In the genomic region with DNA sequence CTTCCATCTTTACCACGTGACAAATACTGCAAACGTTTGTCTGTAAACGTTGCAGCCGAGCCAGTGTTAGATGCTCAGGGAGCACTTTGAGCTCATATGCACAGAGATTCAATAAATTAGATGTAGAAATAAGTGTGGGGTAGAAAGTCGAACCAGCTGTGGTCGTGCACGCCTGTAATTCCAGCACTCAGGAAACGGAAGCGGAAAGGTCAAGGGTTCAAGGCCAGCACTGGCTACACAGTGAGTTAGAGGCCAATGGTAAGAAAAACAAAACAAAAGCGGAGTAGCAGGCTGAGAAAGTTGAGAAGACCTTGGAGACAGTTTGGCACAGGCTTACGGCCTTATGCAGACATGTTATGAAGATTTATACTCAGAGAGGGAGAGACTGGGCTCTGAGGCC, we compare ENCODE assay signal across 10 mouse cellular contexts.
DNase-seq lines count a peak whose midpoint lies in the region; ATAC-seq and TF ChIP-seq lines count a peak whose summit lies in the region.
"Had no signal": no experiment of that assay in that cellular context is flagged by ENCODE, and none has a peak within 500 bp of the region (broad histone marks: within the 10 kb centered on the region; RNA-seq: fewer than 3 reads in every experiment).

No protein-coding gene starts in this region.

- no peak overlapping the region for H3K27ac ChIP-seq in liver, adult 2 months (replicated peaks; ENCODE audit: insufficient read depth, low read depth, low read length)
- no peak overlapping the region for H3K27ac ChIP-seq in liver, embryonic 11.5 days (ENCODE audit: low read depth, low read length)
- H3K27ac ChIP-seq in forebrain, embryonic 12.5 days, result no peak overlapping the region
- H3K27ac ChIP-seq in hindbrain, embryonic 12.5 days, result no peak overlapping the region
- no peak overlapping the region for H3K27ac ChIP-seq in hindbrain, embryonic 14.5 days
- H3K27ac ChIP-seq: macrophage had no signal

- ATAC-seq in liver, embryonic 11.5 days (replicated peaks; ENCODE audit: low FRiP score), result no peak; the same call in 1 of the 2 replicates
- ATAC-seq in forebrain, embryonic 12.5 days (ENCODE audit: low FRiP score), result no peak
- no peak for ATAC-seq in hindbrain, embryonic 12.5 days (ENCODE audit: low FRiP score)
- no peak for ATAC-seq in hindbrain, embryonic 14.5 days (ENCODE audit: low FRiP score)

- H3K79me2 ChIP-seq in liver, adult 2 months (ENCODE audit: control insufficient read depth, insufficient read depth, low read length), result no peaks in the 10 kb centered on the region

- TF ChIP-seq POLR2A in liver, adult 2 months (IDR thresholded peaks at IDR 0.05; ENCODE audit: extremely low read depth, insufficient read depth, low read length), result no peak

- H3K4me1 ChIP-seq in liver, adult 2 months (ENCODE audit: control insufficient read depth, insufficient read depth, low read length), result no peaks in the 10 kb centered on the region
- no peaks in the 10 kb centered on the region; the same call in 1 of the 2 replicates for H3K4me1 ChIP-seq in liver, embryonic 11.5 days (replicated peaks; ENCODE audit: control insufficient read depth, insufficient read depth, low read length)
- H3K4me1 ChIP-seq in forebrain, embryonic 12.5 days, result no peaks in the 10 kb centered on the region
- no peaks in the 10 kb centered on the region for H3K4me1 ChIP-seq in hindbrain, embryonic 12.5 days
- no peaks in the 10 kb centered on the region for H3K4me1 ChIP-seq in hindbrain, embryonic 14.5 days (replicated peaks; ENCODE audit: control insufficient read depth, insufficient read depth, low read length)

- no peaks in the 10 kb centered on the region for H3K9me3 ChIP-seq in liver, embryonic 11.5 days (ENCODE audit: control insufficient read depth, low read length)
- no peaks in the 10 kb centered on the region for H3K9me3 ChIP-seq in forebrain, embryonic 12.5 days
- H3K9me3 ChIP-seq in hindbrain, embryonic 12.5 days (replicated peaks), result no peaks in the 10 kb centered on the region
- no peaks in the 10 kb centered on the region for H3K9me3 ChIP-seq in hindbrain, embryonic 14.5 days (ENCODE audit: control insufficient read depth, low read length)

- peak; percentile 17 for DNase-seq in liver, adult 2 months (ENCODE audit: extremely low read depth, low read depth, low spot score)
- no peak for DNase-seq in liver, embryonic 11.5 days (ENCODE audit: low spot score)
- DNase-seq in embryo, embryonic 11.5 days (ENCODE audit: low read depth, low spot score), result peak; percentile 34
- peak; percentile 82 for DNase-seq in kidney, postnatal 14 days
- DNase-seq in ovary, postnatal 36 days (ENCODE audit: low spot score), result peak; percentile 47
- no peak for DNase-seq in hindbrain, embryonic 14.5 days (ENCODE audit: low spot score)

- H3K9ac ChIP-seq in liver, adult 2 months (ENCODE audit: low read depth, low read length), result no peak overlapping the region
- H3K9ac ChIP-seq in liver, embryonic 11.5 days (ENCODE audit: low read depth, low read length), result no peak overlapping the region
- H3K9ac ChIP-seq in forebrain, embryonic 12.5 days, result no peak overlapping the region
- H3K9ac ChIP-seq in hindbrain, embryonic 12.5 days, result no peak overlapping the region
- no peak overlapping the region for H3K9ac ChIP-seq in hindbrain, embryonic 14.5 days

- no peak for TF ChIP-seq CTCF in liver, adult 2 months (IDR thresholded peaks at IDR 0.05; ENCODE audit: low read depth, low read length)

- no peaks in the 10 kb centered on the region for H3K27me3 ChIP-seq in liver, adult 2 months (ENCODE audit: control insufficient read depth, insufficient read depth, low read length)
- H3K27me3 ChIP-seq in liver, embryonic 11.5 days (replicated peaks; ENCODE audit: control insufficient read depth, insufficient read depth, low read length), result no peaks in the 10 kb centered on the region
- H3K27me3 ChIP-seq in forebrain, embryonic 12.5 days, result no peaks in the 10 kb centered on the region
- no peaks in the 10 kb centered on the region for H3K27me3 ChIP-seq in hindbrain, embryonic 12.5 days
- H3K27me3 ChIP-seq in hindbrain, embryonic 14.5 days (ENCODE audit: control insufficient read depth, insufficient read depth, low read length), result no peaks in the 10 kb centered on the region
- H3K27me3 ChIP-seq: CH12.LX had no signal

- H3K4me3 ChIP-seq in liver, adult 2 months (ENCODE audit: insufficient read depth, low read depth, low read length), result no peak overlapping the region
- H3K4me3 ChIP-seq in liver, embryonic 11.5 days (ENCODE audit: low read depth, low read length), result no peak overlapping the region
- H3K4me3 ChIP-seq in forebrain, embryonic 12.5 days (replicated peaks), result no peak overlapping the region
- no peak overlapping the region for H3K4me3 ChIP-seq in hindbrain, embryonic 12.5 days
- no peak overlapping the region for H3K4me3 ChIP-seq in hindbrain, embryonic 14.5 days (replicated peaks; ENCODE audit: low read length)

- H3K36me3 ChIP-seq in liver, adult 2 months (ENCODE audit: control insufficient read depth, insufficient read depth, low read length), result no peaks in the 10 kb centered on the region
- no peaks in the 10 kb centered on the region for H3K36me3 ChIP-seq in liver, embryonic 11.5 days (ENCODE audit: control insufficient read depth, insufficient read depth, low read length)
- no peaks in the 10 kb centered on the region for H3K36me3 ChIP-seq in forebrain, embryonic 12.5 days (replicated peaks)
- H3K36me3 ChIP-seq in hindbrain, embryonic 12.5 days, result no peaks in the 10 kb centered on the region
- H3K36me3 ChIP-seq in hindbrain, embryonic 14.5 days (replicated peaks; ENCODE audit: control insufficient read depth, insufficient read depth), result no peaks in the 10 kb centered on the region

- WGBS in liver, adult 2 months, result 47% methylated on average over 11 of the region's 11 CpGs
- 62% methylated on average over 11 of the region's 11 CpGs for WGBS in liver, embryonic 11.5 days
- 84% methylated on average over 11 of the region's 11 CpGs for WGBS in forebrain, embryonic 12.5 days
- WGBS in hindbrain, embryonic 12.5 days, result 67% methylated on average over 11 of the region's 11 CpGs
- WGBS in hindbrain, embryonic 14.5 days, result 78% methylated on average over 11 of the region's 11 CpGs

- H3K4me2 ChIP-seq in liver, embryonic 11.5 days, result no peak overlapping the region
- no peak overlapping the region for H3K4me2 ChIP-seq in forebrain, embryonic 12.5 days
- H3K4me2 ChIP-seq in hindbrain, embryonic 12.5 days (replicated peaks), result no peak overlapping the region
- no peak overlapping the region for H3K4me2 ChIP-seq in hindbrain, embryonic 14.5 days (replicated peaks)

Comparison
In these comparisons a context has a peak if more than half of its experiments do, and no peak if none do; other contexts are left out.
1. DNase-seq: peak in liver, adult 2 months (single experiment), embryo, embryonic 11.5 days (single experiment), kidney, postnatal 14 days (single experiment) and ovary, postnatal 36 days (single experiment); none in liver, embryonic 11.5 days (single experiment) and hindbrain, embryonic 14.5 days (single experiment).